Mouse (Mus musculus) erythroid progenitor cell, adult 5-6 weeks (primary cell): ENCODE measurements around the gene Cyp2a22. TPM values are rescaled to one million over a fixed set of nuclear protein-coding genes. Genes with fewer than 3 reads are reported as not detected.
"Not testable (repeated sequence)": the region's sequence is repeated elsewhere in the genome, so short reads cannot be mapped to it uniquely, and the experiment has no call there.

ENCODE experiments used
- ATAC-seq: replicated peaks from 2 replicates; pipeline ENCODE4 v1.8.0; 2016; ENCODE audit warnings: moderate number of reproducible peaks, mild to moderate bottlenecking, moderate TSS enrichment, inconsistent platforms; ENCODE audit not compliant: poor library complexity, low FRiP score, severe bottlenecking
- total RNA-seq, 2 experiments: library from RNA; stranded (forward) in 1 of 2; stranded (reverse) in 1 of 2; fragments of 150-400 nt in 1 of 2; fragments of 186-747, 209-891 nt in 1 of 2; gene quantifications; 2 replicates each; pipeline versions ENCODE4 v1.2.3 to v1.2.4; 2015 to 2017; ENCODE audit warnings: low replicate concordance in 2 of 2

Cyp2a22 gene
- total RNA-seq (2015; ENCODE audit: low replicate concordance) (not detected in 2 replicates), total RNA-seq (2017; ENCODE audit: low replicate concordance) (0.39 TPM in 1 of 2 replicates, not detected in the other)

DNA sequence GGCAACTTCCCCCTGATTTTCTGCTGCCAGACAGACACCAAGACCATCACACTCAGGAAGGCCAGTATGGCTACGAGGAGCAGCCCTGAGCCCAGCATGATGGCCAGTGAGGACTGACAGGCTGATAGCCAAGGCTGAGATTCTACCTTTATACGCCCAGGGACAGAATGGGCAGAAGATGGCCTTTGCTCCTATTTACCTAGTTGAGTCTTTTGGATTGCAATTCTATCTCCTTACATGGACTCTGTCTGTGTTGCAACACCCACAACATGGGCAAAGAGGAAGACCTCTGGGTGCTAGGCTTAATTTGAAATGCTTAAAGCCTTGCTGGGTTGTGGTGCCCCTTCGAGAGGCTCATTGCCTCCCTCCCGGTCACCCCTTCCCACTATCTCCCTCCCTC, at the start of gene Cyp2a22:
Gene Cyp2a22, minus strand, starts transcription at position 123 of the 400 bp plus-strand sequence.
- ATAC-seq, result no peak

GRCm38 (mm10) chr7:26983151-26983550, 44.0 kb upstream of the Cyp2a22 start:
- ATAC-seq, result not testable (repeated sequence)

GRCm38 (mm10) chr7:26982551-26982950, 43.4 kb upstream of the Cyp2a22 start:
- no peak for ATAC-seq

DNA sequence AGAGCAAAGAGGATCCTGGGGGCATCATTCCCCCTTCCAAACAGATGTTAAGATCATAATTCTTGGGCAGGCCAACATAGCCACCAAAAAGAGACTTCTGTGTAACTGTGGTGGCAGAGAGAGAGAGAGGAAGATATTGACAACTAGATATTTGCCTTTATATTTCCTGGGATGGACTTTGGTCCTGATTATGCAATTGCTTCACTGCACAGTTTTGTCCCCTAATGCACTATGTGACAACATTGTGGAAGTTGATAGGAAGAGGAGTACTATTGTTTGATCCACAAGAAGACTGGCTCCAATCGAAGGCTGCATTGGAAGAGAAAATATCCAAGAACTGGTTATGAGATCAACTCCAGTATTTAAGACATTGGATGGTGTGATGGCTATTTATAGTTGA, 42.8 kb upstream of the Cyp2a22 start:
- ATAC-seq, result not testable (repeated sequence)

DNA sequence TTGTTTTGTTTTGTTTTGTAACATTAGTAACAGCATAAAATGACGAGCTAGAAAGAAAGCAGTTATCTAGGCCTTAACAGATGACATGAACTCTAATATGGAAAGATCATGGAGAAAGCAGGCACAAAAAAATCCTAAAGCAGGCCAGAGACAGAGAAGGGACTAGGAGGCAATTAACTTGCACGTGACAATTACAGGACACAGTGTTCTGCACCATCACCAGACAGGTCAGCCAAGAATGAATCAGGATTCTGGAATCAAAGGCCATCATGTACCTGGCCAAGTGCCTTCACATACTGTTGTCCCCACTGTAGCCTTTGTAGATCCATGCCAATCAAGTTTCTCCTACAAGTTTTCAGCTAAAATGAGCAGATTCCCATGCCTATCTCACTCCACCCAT, 42.3 kb upstream of the Cyp2a22 start:
- ATAC-seq, result not testable (repeated sequence)

GRCm38 (mm10) chr7:26962371-26962770, 23.2 kb upstream of the Cyp2a22 start:
- not testable (repeated sequence) for ATAC-seq

DNA sequence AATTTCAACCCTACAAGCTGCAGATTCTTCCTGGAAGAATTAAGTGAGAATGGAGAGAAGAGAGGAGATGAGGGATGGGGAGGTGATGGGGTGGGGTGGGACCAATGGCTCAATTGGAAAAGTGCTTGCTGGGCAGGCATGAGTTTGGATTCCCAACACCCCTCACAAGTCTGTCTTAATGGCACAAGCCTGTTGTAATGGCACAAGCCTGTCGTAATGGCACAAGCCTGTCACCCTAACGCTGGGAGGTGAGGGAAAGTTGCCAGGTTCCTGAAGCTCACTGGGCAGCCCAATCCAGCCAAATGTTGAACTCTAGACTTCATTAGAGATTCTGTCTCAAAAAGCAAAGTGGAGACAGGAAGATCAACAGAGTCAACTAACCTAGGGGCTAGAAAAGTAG, 14.1 kb upstream of the Cyp2a22 start:
- not testable (repeated sequence) for ATAC-seq

GRCm38 (mm10) chr7:26952671-26953070, 13.5 kb upstream of the Cyp2a22 start:
- ATAC-seq, result not testable (repeated sequence)

- not testable (repeated sequence) for ATAC-seq
These were observed 2.2 kb upstream of the Cyp2a22 start for GRCm38 (mm10) chr7:26941320-26941925.

DNA sequence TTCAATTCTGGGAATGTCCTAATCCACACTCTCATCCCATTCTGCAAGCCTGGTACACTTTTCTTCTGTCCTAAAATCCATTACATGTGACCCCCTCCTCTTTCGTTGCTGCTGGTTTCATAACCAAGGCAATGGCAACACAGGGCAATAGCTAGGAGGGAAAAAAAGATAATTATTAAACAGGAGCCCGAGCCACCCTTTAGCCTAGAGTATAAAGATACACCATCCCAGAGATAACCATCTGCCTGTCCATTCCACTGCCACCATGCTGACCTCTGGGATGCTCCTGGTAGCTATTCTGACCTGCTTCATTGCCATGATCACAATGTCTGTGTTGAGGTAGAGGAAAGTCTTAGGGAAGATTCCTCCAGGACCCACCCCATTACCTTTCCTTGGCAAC, 22.1 kb downstream of the Cyp2a22 start:
- not testable (repeated sequence) for ATAC-seq

Other genes starting within 250 kb of the Cyp2a22 start
- gene Cyp2b19, start 182.2 kb downstream of the Cyp2a22 start, total RNA-seq (2015; ENCODE audit: low replicate concordance), result not detected in 2 replicates
- gene Cyp2b19, start 182.2 kb downstream of the Cyp2a22 start, total RNA-seq (2017; ENCODE audit: low replicate concordance), result not detected in 2 replicates
- not detected in 2 replicates for gene Cyp2g1, start 130.5 kb downstream of the Cyp2a22 start, total RNA-seq (2015; ENCODE audit: low replicate concordance)
- not detected in 2 replicates for gene Cyp2g1, start 130.5 kb downstream of the Cyp2a22 start, total RNA-seq (2017; ENCODE audit: low replicate concordance)
- gene Cyp2a5, start 104.1 kb downstream of the Cyp2a22 start, total RNA-seq (2015; ENCODE audit: low replicate concordance), result not detected in 2 replicates
- not detected in 2 replicates for gene Cyp2a5, start 104.1 kb downstream of the Cyp2a22 start, total RNA-seq (2017; ENCODE audit: low replicate concordance)
- not detected in 2 replicates for gene Cyp2a12, start 89.7 kb upstream of the Cyp2a22 start, total RNA-seq (2015; ENCODE audit: low replicate concordance)
- gene Cyp2a12, start 89.7 kb upstream of the Cyp2a22 start, total RNA-seq (2017; ENCODE audit: low replicate concordance), result not detected in 2 replicates
- gene Cyp2f2, start 180.5 kb upstream of the Cyp2a22 start, total RNA-seq (2015; ENCODE audit: low replicate concordance), result not detected in 2 replicates
- gene Cyp2f2, start 180.5 kb upstream of the Cyp2a22 start, total RNA-seq (2017; ENCODE audit: low replicate concordance), result not detected in 2 replicates
- not detected in 2 replicates for gene Cyp2t4, start 214.3 kb upstream of the Cyp2a22 start, total RNA-seq (2015; ENCODE audit: low replicate concordance)
- not detected in 2 replicates for gene Cyp2t4, start 214.3 kb upstream of the Cyp2a22 start, total RNA-seq (2017; ENCODE audit: low replicate concordance)
- gene Egln2, start 227.4 kb upstream of the Cyp2a22 start, total RNA-seq (2015; ENCODE audit: low replicate concordance), result 13.0 and 13.4 TPM in 2 replicates
- 4.9 and 9.6 TPM in 2 replicates for gene Egln2, start 227.4 kb upstream of the Cyp2a22 start, total RNA-seq (2017; ENCODE audit: low replicate concordance)
- 3.2 and 9.2 TPM in 2 replicates for gene Rab4b, start 239.5 kb upstream of the Cyp2a22 start, total RNA-seq (2015; ENCODE audit: low replicate concordance)
- 3.2 and 9.8 TPM in 2 replicates for gene Rab4b, start 239.5 kb upstream of the Cyp2a22 start, total RNA-seq (2017; ENCODE audit: low replicate concordance)
- not detected in 2 replicates for gene Gm21983, start 241.7 kb upstream of the Cyp2a22 start, total RNA-seq (2015; ENCODE audit: low replicate concordance)
- gene Gm21983, start 241.7 kb upstream of the Cyp2a22 start, total RNA-seq (2017; ENCODE audit: low replicate concordance), result not detected in 2 replicates
- gene Mia, start 241.8 kb upstream of the Cyp2a22 start, total RNA-seq (2015; ENCODE audit: low replicate concordance), result not detected in 2 replicates
- gene Mia, start 241.8 kb upstream of the Cyp2a22 start, total RNA-seq (2017; ENCODE audit: low replicate concordance), result not detected in 2 replicates